Mouse (Mus musculus) B cell, adult 2 months (primary cell): ENCODE results near the gene Mau2.
A peak's percentile ranks its signal among the peaks of the same experiment; 100 is the strongest.
"Not testable (repeated sequence)": the region's sequence is repeated elsewhere in the genome, so short reads cannot be mapped to it uniquely, and the experiment has no call there.

Experiments used
- DNase-seq, 2 experiments: peaks; one replicate each; pipeline ENCODE4 v3.0.0; 2022

Mau2 gene

DNA sequence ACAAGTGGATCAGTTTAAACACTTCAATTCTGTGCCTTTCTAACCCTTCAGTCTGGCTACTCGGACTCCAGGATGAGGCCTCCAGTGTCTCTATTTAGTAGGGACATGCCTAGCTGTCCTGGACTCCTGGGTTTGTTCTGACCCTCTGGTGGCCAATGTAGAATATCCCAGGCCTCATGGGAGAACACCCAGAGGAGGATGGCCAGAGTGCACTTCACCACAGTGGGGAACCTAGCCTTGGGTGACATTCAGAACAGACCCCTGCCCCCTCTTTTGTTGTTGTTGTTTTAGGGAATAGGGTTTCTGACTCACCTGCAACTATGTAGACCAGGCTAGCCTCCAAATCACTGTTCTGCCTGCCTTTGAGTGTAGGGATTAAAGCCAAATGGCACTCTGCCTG is 27.5 kb downstream of the Mau2 start:
- DNase-seq: no peak

DNA sequence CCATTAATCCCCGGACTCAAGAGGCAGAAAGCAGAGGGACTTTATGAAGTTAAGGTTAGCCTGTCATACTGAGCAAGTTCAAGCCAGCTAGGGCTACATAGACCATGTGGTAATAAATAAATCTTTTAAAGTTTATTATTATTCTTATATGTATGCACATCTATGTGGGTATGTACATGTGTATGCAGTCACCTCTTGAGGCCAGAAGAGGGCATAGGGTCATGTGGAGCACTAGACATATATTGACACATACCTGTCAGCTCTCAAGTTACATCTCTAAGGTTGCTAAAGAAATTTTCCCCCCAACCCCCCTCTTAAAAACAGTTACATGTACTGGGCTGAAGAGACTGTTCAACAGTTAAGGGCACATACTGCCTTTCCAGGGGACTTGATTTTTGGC is 29.8 kb downstream of the Mau2 start:
- DNase-seq: no peak

DNA sequence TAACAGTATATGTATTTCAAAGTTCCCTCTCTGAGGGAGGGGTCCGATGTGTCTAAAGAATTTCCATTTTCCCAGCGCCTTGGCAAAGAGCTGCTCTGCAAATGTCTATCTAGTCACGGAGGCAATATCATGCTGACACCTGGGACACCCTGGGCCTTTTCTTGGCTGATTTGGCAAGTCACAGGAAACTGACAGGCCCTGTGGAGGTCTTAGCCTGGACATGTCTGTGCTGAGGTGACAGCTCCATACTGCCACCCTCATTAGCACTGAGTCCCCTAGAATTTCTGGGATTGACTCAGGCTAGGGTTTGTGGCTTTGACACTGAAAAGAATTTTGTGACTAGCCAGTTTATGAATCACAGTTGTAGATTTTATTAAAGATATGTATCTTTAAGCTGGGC is 30.2 kb downstream of the Mau2 start:
- DNase-seq: no peak

DNA sequence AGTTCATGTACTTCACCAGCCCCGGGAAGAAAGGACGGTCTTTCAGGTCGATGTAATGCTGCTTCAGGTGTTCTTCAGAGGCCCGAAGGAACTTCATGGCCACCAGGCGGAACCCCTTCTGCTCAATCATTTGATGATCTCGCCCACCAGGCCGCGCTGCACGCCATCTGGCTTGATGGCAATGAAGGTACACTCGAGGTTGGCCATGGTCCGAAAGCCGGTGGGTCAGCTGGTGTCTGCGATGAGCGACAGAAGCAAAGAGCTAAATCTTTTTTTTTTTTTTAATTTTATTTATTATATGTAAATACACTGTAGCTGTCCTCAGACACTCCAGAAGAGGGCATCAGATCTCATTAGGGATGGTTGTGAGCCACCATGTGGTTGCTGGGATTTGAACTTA is 31.7 kb downstream of the Mau2 start:
- DNase-seq: not testable (repeated sequence)

DNA sequence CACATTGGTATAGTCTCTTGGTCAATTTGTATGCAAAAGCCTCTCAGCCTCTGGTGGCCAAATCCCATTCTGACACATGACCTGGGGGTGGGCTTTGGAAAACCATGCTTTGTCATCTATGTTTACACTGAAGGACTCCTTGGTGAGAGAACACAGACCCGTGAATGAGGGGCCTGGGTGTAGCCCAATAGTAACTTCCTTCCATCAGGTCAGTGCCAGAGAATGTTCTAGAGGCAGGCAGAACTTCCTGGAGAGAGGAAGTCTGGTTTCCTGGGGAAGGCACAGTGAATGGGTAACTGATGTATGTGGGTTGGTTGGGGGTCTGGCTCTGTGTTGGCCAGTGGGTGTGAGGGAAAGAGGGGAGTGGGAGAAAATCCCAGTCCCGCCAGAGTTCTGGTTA is 37.4 kb downstream of the Mau2 start:
- no peak for DNase-seq

DNA sequence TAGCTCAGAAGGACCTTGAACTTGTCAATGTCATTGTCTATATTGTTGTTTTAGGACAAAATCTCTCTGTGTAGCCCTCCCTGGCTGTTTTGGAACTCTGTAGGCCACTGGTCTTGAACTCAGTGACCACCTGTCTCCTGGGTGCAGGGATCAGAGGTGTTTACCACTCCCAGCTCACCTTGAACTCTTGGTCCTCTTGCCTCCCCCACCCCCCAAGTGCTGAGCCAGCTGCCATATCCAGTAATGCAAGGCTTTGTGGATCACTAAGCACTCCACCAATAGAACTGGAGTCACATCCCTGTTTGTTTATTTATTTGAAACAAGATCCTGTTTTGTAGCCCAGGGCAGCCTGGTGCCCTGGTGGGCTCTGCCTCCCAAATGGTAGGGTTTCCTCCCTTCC is 38.2 kb downstream of the Mau2 start:
- DNase-seq: no peak

DNA sequence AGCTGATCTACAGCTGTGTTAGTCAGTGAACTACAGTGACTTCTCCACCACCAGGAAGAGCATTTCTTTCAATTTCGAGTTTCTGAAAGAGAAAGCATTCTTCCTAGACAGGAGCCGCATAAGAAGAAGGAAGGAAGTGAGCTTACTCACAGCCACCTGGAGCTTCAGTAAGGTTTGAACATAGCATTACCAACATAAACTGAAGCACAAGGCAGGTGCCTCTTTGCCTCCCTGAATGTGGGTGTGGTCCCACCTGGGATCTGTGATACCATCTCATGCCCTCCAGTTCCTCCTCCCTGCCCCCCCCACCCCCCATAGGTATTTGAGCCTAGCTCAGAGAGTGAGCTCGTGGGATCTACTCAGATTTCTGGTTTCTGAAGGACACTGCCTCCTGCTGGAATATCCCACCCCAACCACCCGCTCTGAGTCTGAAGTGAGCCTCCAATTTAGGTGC is 39.3 kb downstream of the Mau2 start:
- peak; percentile 42 to 49 for DNase-seq

DNA sequence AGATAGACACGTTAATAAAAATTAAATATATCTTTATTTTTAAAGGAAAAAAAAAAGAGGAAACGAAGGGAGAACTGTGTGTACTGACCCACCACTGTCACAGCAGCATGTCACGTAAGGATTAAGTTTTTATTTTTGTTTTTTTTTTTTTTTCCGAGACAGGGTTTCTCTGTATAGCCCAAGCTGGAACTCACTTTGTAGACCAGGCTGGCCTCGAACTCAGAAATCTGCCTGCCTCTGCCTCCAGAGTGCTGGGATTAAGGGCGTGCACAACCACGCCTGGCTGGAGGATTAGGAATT is 40.7 kb downstream of the Mau2 start:
- not testable (repeated sequence) for DNase-seq

DNA sequence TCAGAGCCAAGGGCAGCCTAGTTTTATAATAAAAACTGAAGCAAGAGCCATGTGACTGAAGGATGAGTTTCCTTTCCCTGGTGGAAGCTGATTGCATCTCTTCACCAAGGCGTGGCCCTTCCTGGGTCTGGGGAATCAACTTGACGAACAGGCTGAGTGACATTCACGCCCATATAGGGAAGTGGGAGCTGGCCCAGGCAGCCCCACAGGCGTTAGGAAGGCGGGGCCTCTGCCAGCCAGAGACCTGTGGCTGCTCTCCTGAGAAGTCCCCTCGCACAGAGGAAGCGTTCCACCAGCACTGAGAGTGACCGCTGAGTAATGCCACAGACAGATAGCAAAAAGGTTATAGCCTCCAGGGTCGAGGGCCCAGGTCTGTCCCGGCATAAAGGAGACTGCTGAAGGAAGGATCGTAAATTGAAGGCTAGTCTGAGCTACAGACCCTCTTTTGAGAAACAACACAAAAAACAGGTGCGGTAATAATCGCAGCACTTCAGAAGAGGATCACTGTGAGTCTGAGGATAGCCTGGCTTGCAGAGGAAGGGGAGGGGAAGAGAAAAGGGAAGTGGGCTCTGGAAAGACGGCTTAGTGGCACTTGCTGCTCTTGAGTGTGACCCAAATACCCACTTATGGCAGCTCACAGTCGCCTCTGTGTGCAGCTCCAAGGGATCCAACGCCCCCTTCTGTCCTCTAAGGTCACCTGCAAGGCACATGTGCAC is 41.2 kb downstream of the Mau2 start:
- peak; percentile 67 to 73 for DNase-seq

DNA sequence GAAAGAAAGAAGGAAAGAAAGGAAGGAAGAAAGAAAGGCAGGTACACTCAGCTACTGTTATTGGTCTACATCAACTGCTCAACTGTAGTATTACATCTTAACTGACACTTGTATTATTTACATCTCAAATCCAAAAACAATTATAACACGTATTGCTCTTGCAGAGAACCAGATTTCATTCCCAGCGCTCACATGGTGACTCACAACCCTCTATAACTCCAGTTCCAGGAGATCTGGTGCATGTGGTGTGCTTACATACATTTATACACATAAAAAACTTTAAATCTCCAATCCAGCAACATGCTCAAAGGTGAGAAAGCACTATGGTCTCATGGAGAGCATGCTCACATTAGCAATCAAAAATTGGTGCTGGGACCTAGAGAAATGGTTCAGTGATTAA is 42.3 kb downstream of the Mau2 start:
- DNase-seq: no peak

DNA sequence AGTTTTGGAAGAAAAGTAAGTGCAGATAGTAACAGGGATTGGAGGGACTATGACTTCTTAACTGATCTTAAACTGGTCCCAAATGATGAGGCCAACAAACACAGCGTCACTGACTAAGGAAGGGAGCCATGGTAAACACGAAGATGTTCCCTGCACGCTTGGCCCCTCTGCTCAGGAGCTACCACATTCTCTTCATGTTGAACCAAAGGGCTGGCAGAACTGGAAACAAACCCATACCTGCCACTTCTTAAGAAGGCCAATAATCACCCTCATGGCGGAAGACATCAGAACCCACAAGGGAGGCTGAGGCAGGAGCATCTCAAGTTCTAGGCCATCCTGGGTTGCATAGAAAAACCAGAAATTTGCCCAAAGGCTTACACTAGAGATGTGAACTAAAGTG is 43.3 kb downstream of the Mau2 start:
- no peak for DNase-seq

DNA sequence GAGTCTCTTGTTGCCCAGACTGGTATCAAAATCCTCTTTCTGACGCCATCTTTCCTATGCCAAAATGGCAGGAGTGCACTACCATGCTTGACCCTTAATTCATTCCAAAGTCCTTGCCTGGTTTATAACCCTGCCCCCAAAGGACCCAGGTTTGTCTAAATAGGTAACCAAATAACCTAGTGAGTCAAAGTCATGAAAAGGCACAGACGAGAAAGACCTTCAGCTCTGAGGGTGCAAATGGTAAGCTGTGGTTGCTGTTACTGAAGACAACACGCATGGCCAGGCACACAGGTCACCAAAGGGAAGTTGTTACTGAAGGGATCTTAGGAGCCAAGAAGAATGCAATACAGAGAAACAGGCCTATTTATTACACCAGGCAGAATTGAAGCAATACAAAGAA is 43.8 kb downstream of the Mau2 start:
- no peak for DNase-seq

DNA sequence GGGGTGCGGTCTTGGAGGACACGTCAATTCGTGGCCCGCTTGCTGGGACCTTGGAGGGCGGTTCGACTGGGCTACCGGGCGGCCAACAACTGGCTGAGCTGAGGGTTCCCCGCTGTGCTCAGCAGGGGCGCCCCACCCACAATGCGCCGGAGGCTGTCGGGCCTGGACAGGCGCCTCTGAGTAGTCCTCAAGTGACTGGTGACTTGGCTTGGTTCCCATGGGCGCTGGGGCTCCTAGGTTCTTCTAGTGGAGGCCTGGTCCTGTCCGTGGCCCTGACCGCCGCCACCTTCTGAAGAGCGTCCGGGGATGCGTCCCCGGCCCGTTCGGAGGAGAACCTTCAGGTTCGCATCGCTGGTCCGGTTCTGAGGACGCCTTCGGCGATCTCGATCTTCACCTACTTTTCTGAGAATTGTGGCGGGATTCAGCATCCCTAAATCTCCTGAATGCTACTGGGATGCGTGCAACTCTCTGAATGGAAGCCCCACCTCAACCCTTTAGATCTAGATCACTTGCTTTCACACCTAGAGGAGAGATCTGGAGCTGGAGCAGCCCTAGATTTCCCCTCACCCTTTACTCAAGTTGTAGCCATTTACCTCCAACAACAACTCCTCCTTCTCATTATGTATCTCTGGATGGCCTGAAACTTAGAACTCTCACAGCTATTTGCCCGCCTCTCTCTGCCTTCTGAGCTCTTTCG is 45.8 kb downstream of the Mau2 start:
- no peak for DNase-seq

DNA sequence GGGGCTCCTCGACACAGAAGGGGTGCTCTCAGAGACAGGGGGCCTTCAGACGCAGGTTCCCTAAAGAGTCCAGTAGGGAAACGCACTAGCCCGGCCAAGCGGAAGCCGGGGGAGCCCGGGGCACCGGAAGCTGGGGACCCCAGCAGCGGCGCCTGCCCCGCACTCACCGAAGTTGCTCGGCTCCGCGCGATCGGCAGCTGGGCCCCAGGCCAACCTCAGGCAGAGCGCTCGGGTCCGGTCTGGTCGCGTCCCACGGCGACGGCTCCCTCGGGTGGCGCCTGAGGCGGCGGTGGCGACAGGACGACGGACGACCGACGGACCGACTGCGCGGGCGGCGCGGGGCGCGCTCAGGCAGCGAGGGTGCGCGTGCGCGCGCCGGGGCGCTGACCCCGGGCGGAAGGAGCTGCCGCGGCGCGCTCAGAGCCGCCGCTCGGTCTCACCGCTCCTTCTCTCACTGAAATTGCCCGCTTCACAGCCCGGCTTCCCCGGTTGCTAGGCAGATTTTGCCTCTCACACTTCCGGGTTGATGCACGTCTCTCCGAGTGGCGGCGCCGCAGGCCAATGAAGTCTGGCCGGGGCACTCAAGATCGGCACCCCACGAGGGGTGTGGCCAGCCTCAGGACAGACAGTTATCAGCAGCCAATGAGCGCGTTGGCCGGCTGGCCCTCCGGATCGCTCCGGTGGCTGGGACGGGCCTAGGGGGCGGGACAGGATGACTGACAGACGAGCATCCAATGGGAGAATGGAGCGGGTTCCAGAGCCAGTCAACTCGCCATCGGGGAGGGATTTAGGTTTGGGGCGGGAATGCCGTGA is 46.6 kb downstream of the Mau2 start, which contains the start of gene Gatad2a:
TSS of gene Gatad2a (minus strand) at position 609 of the 813 bp plus-strand sequence.
- peak; percentile 98 to 99 for DNase-seq

DNA sequence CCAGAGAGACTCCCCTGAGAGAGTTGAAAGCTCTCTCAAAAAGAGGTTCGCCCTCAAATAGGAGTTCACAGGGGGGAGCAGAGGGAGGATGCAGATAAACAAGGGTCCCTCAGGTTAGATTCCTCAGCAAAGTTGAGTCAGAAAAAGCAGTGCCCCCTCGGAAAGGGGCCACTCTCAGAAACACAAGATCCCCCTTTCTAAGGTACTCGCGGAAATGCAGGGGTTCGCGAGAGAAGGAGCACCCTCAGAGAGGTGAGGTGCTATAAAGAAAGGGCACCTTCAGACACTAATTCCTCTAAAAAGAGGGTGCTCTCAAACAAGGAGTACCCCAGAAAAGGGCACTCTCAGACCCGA is 47.1 kb downstream of the Mau2 start:
- DNase-seq: no peak

DNA sequence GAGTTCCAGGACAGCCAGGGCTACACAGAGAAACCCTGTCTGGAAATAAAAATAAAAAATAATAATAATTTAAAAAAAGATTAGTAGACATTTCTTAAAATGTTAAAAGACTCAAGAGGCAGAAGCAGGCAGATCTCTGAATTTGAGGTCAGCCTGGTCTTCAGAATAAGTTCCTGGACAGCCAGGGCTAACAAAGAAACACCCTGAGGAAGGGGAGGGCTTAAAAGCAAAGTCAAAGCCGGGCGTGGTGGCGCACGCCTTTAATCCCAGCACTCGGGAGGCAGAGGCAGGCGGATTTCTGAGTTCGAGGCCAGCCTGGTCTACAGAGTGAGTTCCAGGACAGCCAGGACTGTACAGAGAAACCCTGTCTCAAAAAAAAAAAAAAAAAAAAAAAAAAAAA is 53.6 kb downstream of the Mau2 start:
- not testable (repeated sequence) for DNase-seq

DNA sequence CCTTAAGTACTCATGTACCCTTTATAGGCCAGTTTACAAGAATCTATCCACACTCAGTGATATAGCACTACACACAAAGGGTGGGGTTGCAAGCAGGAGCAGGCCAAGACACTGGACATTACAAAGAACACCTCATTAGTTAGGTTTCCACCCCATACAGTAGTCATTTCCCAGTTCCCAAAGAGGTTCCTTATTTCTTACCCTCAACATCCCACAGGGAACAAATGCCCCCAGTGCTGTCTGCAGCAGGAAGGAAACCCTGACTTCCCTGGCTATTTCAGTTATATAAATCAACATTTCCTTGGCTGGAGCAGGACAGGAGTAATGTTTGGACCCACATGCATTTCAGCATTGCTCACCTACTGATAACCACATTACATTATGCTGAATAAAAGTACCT is 54.8 kb downstream of the Mau2 start:
- DNase-seq: no peak

DNA sequence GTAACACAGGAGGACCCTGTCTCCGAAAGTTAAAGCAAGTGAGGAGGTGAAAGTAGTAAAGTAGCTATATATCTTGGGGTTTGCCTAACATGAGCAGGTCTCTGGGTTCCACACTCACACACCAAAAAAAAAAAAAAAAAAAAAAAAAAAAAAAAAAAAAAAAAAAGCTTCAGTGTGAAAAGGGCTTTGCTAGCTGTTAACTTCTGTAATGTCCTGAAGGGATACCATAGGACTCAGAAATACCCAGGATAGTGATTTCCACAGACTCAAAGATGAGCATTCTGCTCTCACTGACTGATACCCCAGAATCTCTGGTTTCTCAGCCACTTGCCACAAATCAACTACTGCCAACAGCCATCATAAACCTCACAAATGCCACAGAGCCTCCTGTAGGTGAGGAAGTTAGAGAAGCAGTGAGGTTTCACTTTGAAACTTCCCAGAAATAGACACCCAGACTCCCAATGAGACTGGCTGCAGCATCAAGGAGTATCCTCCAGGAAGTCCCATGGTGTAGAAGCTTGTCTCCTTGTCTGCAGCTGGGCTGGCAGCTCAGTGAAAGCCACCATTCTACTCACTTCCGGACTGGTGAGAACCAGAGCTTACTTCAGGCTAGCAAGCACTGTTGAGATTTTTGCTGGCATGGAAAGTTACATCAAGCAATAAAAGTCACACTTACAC is 57.5 kb downstream of the Mau2 start:
- peak in 1 of 2 experiments; percentile 13 for DNase-seq

DNA sequence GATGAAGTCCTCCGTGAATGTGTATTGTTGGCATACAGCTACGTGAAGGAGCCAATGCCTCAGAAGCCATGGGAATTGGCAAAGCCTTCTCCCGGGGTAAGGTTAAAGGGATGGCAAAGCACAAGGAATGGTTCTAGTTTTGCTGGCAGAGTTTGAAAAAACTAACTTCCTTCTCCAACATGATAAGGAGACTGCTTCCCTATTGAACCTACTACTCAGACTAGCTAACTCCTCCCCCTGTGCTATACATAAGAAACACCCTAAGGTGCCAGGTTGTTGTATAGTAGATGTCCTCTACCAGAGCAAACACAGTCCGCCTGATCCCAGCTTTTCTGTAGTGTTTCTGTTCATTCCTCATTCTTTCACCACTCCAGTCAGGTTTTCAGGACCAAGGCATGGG is 64.1 kb downstream of the Mau2 start:
- DNase-seq: no peak

DNA sequence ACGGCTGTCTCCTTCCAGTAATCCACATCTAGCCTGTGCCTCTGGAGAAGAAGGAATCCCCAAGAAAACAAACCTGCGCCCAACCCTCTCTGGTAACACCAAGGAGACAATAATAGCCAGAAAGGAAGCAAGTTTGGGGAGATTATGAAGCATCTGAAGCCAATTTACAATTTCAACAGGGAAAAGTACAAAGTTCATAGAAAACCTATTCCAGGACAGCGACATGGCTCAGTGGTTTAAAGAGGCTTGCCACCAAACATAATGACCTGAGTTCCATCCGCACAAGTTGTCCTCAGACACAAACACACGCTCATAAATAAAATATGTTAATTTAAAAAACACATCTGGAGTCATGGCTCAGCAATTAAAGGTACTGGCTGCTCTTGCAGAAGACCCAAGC is 67.7 kb downstream of the Mau2 start:
- DNase-seq: no peak

DNA sequence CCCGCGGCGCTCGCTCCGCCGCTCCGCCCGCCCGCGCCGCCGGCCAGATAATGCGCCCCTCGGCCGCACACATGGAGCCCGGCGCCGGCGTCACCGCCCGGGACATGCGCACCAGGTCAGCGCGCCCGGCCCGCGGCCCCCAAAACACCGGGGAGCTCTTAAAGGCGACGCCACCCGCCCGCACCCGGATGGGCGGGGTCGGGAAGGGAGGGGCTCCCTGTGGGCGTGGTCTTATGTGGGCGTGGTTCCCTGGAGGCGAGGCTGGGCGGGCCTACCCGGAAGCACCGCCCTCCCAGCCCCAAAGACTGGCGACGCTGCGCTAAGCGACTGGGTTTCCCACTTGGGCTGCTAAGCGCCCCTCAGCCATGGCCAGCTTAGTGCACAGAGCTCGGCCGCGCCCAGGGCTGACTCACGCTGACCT is 68.3 kb downstream of the Mau2 start:
- DNase-seq: peak; percentile 99

DNA sequence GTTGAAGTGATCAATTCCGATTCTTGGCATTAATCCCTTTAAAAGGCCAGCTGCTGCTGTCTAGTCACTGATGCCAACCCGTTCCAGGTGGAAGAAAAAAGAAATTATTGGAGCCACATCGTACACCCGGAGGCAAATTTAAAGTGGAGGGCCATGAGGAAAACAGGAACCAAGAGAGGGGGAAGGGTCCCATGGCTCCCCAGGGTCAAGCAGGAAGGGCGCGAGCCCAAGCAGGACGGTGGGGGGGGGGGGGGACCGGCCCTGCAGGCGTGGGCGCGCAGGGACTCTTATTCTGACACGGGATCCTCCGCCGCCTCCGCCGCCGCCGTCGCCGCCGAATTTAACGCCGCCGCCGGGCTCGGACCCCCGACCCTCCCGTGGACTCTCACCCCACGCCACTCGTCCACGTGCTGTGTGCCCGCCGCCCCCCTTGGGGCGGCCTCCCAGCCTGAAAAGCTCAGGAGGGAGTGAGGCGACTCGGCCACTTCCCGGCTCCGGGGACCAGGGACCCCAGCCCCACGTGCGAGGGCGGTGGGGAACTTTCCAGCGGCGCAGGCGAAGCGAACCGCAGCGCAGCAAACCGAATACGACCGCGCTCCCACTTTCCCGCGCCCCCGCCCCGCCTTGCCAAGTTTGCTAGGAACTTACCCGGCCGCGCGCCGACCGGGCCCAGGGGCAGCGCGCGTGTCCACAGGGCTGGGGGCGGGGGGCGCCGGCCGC is 68.9 kb downstream of the Mau2 start:
- peak; percentile 56 to 61 for DNase-seq

DNA sequence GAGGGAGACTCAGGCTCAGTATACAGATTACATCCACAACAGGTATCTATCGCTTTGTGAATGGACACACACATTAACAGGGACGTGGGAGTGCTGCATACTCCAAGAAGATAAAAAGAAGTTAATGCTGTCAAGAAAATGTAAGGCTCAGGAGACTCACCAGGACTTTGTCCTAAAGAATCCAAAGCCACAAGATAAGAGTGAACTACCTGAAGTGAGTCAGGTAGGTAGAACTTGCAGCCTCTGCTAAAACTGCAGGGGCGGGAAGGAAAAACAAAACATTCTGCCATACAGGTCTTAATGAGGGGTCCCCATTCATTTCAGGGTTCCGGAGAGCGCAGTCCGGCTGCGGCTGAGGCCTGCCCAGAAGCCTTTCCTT is 69.5 kb downstream of the Mau2 start:
- no peak for DNase-seq
